Mouse (Mus musculus) testis, adult 2 months (tissue): ENCODE measurements at regions not wholly inside any gene's neighbourhood (a gene's known extent, or its start where the extent isn't known, plus 50 kb on each side); places are given as distances from the start of the nearest gene placed in this dataset.

Experiments used
- CTCF ChIP-seq: fragments of 200-500 bp; IDR thresholded peaks from 2 replicates; pipeline ENCODE4 v1.5.1; 2012; ENCODE audit warnings: low read depth, mild to moderate bottlenecking, inconsistent platforms, low read length, moderate library complexity; ENCODE audit not compliant: control insufficient read depth, insufficient read depth, insufficient replicate concordance
- POLR2A ChIP-seq: fragments of 200-500 bp; IDR thresholded peaks from 2 replicates; pipeline ENCODE4 v1.6.1; 2012; ENCODE audit warnings: low read depth, mild to moderate bottlenecking, inconsistent platforms, low read length, moderate library complexity; ENCODE audit not compliant: control insufficient read depth

DNA sequence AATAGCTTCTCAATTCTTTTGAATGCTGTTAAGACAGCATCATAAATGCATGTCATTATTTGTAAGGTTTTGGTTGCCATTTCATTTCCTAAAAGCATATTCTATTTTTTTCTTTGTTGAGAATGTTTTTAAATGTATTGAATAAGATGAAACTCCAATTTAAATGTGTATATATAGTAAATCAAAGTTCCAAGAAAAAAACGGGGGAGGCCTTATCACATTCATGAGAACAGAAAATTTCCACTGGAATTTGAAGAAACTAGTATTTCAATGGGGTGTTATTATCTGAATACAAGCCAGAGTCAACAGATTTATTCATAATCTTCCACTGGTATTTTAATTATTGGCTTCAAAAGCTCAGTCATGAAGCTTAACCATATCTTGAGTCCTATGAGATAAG, 672.7 kb downstream of the Cps1 start:
- TF ChIP-seq CTCF (no peak), POLR2A (no peak)
